Mouse (Mus musculus) megakaryocyte, adult 5-6 weeks (primary cell): ENCODE measurements at regions not wholly inside any gene's neighbourhood (a gene's known extent, or its start where the extent isn't known, plus 50 kb on each side); places are given as distances from the start of the nearest gene placed in this dataset.

ENCODE experiments used
- ATAC-seq: 2 replicates; pipeline ENCODE4 v1.8.0; 2016; ENCODE audit warnings: mild to moderate bottlenecking, inconsistent platforms; ENCODE audit not compliant: poor library complexity, severe bottlenecking

DNA sequence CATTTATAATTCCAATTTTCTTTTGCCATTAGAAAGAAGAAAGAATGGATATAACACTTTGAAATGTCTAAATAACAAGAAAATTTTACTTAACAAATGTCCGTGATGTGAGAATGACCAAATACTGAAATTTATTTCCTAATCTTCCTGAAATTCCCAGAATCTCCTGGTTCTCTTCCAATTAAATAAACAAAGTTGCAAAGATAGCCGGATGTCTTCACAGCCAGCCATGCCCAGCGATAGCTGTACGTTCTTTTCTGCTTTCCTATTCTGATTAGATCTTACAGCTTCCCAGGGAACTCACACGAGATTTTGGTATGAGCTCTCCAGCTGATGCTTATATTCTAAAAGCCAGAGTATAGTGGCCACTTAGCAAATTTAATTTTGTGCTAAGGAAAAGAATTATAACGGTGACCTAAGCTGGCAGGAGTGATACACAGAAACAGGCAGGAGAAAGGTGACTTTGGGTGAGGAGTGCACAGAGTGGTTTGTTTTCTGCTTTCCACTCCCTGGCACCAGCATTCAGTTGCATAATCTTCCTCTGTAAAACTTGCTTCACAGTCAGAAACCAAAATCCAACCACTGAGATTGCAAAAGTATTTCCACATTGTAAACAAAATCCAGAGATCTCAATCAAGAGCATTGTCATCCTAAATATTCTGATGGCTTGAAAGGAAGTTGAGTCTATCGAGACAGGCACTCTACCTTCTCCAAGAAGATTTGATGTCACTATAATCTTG lies 74.7 kb upstream of the Foxq1 start:
- ATAC-seq: peak; percentile 84

DNA sequence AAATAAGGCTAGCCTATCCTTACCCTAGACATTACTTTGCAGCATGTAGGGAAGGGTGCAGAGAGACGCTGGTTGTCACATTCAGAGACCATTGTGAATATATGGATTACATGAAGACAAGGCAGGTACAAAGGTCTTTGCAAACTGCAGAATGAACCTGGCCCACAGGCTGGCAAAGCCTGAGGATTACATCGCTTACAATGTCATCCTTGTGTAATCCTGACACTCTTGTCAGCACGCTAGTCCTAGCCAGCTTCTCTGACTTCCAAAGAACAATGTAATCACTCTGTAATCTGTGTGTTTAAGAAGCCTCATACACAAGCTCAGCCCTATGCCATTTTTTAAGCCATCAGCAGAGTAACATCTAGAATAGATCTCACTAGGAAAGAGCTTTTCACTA lies 69.6 kb upstream of the Foxq1 start:
- ATAC-seq: no peak

- ATAC-seq: no peak
Observed at GRCm38 (mm10) chr13:31488186-31488585, 67.7 kb upstream of the Foxq1 start.

DNA sequence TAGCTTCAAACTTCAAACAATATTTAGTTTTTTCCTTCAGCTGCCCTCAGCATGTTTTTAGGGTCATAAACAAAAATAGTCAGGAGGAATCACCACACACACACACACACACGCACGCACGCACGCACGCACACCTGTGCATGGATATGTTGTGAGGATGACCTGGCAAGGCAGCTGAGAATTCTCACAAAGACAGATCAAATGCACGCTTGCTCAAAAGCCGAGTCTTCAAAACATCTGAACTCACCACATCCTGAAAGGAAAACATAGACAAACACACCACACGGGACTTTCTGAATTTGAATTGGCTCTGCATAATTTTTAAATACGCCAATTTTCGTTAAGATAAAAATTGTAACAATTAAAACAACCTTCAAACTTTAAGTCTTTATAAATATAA lies 52.7 kb upstream of the Foxq1 start:
- no peak for ATAC-seq

DNA sequence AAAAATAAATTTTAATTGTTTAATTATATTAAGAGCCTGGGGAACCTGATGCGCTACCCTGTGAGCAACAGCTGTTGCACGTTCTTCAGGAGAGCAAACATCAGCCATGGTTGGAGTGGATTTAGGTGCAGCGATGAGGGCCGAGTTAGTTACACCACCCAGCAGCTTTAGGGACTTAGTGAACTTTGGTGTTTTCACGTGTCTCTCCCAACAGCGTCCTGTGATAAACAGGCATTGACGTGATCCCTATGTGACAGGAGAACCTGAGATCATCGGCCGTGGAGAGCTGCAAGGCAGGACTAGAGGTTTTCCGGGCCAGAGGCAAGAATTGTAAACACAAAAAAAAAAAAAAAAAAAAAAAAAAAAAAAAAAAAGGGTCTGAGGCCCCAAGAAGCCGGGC lies 52.1 kb upstream of the Foxq1 start:
- ATAC-seq: no peak

- no peak for ATAC-seq
Observed at GRCm38 (mm10) chr13:31504316-31504715, 51.6 kb upstream of the Foxq1 start.

GRCm38 (mm10) chr13:31505386-31505785 lies 50.5 kb upstream of the Foxq1 start:
- ATAC-seq: no peak
